In genomic region chr11:101974923-101975322, GRCm38 (mm10) we compare ENCODE assay signal across 11 mouse cellular contexts. TPM values are rescaled to one million over a fixed set of nuclear protein-coding genes. Genes with fewer than 3 reads are reported as not detected.
DNase-seq lines count a peak whose midpoint lies in the region; ATAC-seq and TF ChIP-seq lines count a peak whose summit lies in the region.
"Had no signal": no experiment of that assay in that cellular context is flagged by ENCODE, and none has a peak within 500 bp of the region (broad histone marks: within the 10 kb centered on the region; RNA-seq: fewer than 3 reads in every experiment).

No protein-coding gene starts in this region.

- peak; percentile 33 for DNase-seq in adrenal gland, postnatal 10 days
- no peak for DNase-seq in adrenal gland, postnatal 4 days (ENCODE audit: low spot score in 2 of 2)
- DNase-seq in lung, adult 2 months, result no peak
- no peak for DNase-seq in frontal cortex, postnatal 10 days (ENCODE audit: low spot score in 2 of 2)
- DNase-seq: liver, embryonic 13.5 days had no signal

- peak; percentile 63 for TF ChIP-seq CTCF in intestine, postnatal 0 days (IDR thresholded peaks at IDR 0.05; ENCODE audit: low read depth)
- TF ChIP-seq CTCF in E14TG2a.4 (conservative IDR thresholded peaks at IDR 0.05; ENCODE audit: low read length), result peak; percentile 67
- TF ChIP-seq CTCF in lung, adult 2 months (IDR thresholded peaks at IDR 0.05; ENCODE audit: insufficient read depth, low read length), result peak; percentile 62

- no peak for ATAC-seq in intestine, postnatal 0 days
- ATAC-seq in intestine, embryonic 15.5 days, result no peak
- ATAC-seq in erythroblast, adult 5-6 weeks (replicated peaks; ENCODE audit: low FRiP score, poor library complexity, severe bottlenecking), result no peak

- TF ChIP-seq POLR2A in lung, adult 2 months (IDR thresholded peaks at IDR 0.05; ENCODE audit: borderline replicate concordance, extremely low read depth, low read depth, low read length), result no peak

- peaks cover 49% of the 10 kb centered on the region for H3K36me3 ChIP-seq in intestine, postnatal 0 days (ENCODE audit: control insufficient read depth, insufficient read depth)
- H3K36me3 ChIP-seq in intestine, embryonic 15.5 days, result no peaks in the 10 kb centered on the region; the same call in 1 of the 2 replicates
- H3K36me3 ChIP-seq in E14TG2a.4 (ENCODE audit: insufficient read depth, low read length), result peaks cover 36% of the 10 kb centered on the region

- H3K27me3 ChIP-seq in intestine, postnatal 0 days (replicated peaks; ENCODE audit: control insufficient read depth, insufficient read depth, low read length), result no peaks in the 10 kb centered on the region
- H3K27me3 ChIP-seq in intestine, embryonic 15.5 days (replicated peaks), result no peaks in the 10 kb centered on the region
- H3K27me3 ChIP-seq in E14TG2a.4 (ENCODE audit: insufficient read depth, low read length), result no peaks in the 10 kb centered on the region
- H3K27me3 ChIP-seq: heart, embryonic 13.5 days; liver, embryonic 13.5 days had no signal

- no peak overlapping the region for H3K4me2 ChIP-seq in intestine, postnatal 0 days (replicated peaks; ENCODE audit: low read depth)
- H3K4me2 ChIP-seq in intestine, embryonic 15.5 days (replicated peaks), result no peak overlapping the region
- H3K4me2 ChIP-seq: heart, embryonic 13.5 days; liver, embryonic 13.5 days had no signal

- no peak overlapping the region for H3K9ac ChIP-seq in intestine, postnatal 0 days (ENCODE audit: low read depth, low read length)
- no peak overlapping the region for H3K9ac ChIP-seq in intestine, embryonic 15.5 days
- H3K9ac ChIP-seq: heart, embryonic 13.5 days; liver, embryonic 13.5 days had no signal

- no peaks in the 10 kb centered on the region for H3K9me3 ChIP-seq in intestine, postnatal 0 days (ENCODE audit: control insufficient read depth)
- H3K9me3 ChIP-seq in intestine, embryonic 15.5 days, result no peaks in the 10 kb centered on the region
- no peaks in the 10 kb centered on the region for H3K9me3 ChIP-seq in E14TG2a.4 (ENCODE audit: low read length)
- H3K9me3 ChIP-seq: heart, embryonic 13.5 days; liver, embryonic 13.5 days had no signal

- H3K4me3 ChIP-seq in intestine, postnatal 0 days (ENCODE audit: low read depth, low read length), result no peak overlapping the region
- H3K4me3 ChIP-seq in intestine, embryonic 15.5 days (replicated peaks), result no peak overlapping the region
- no peak overlapping the region for H3K4me3 ChIP-seq in E14TG2a.4 (replicated peaks; ENCODE audit: low read length)
- no peak overlapping the region for H3K4me3 ChIP-seq in lung, adult 2 months (replicated peaks; ENCODE audit: extremely low read depth, low read depth, low read length)
- H3K4me3 ChIP-seq: heart, embryonic 13.5 days; liver, embryonic 13.5 days had no signal

- H3K27ac ChIP-seq in intestine, postnatal 0 days (ENCODE audit: low read depth, low read length), result no peak overlapping the region
- no peak overlapping the region for H3K27ac ChIP-seq in intestine, embryonic 15.5 days
- H3K27ac ChIP-seq: heart, embryonic 13.5 days; liver, embryonic 13.5 days had no signal

- no peaks in the 10 kb centered on the region for H3K4me1 ChIP-seq in intestine, postnatal 0 days (replicated peaks; ENCODE audit: control insufficient read depth, insufficient read depth, low read length)
- H3K4me1 ChIP-seq in intestine, embryonic 15.5 days (replicated peaks), result no peaks in the 10 kb centered on the region
- H3K4me1 ChIP-seq in E14TG2a.4 (replicated peaks; ENCODE audit: low read depth, low read length), result peaks cover 40% of the 10 kb centered on the region
- H3K4me1 ChIP-seq in lung, adult 2 months (ENCODE audit: control insufficient read depth, insufficient read depth, low read length), result no peaks in the 10 kb centered on the region
- H3K4me1 ChIP-seq: liver, embryonic 13.5 days had no signal

- WGBS in intestine, postnatal 0 days, result 61% methylated on average over 9 of the region's 9 CpGs
- 57% methylated on average over 9 of the region's 9 CpGs for WGBS in intestine, embryonic 15.5 days
- WGBS in lung, adult 2 months, result 54% methylated on average over 9 of the region's 9 CpGs

RNA-seq across cellular contexts. Expression of gene Sost, which starts 8.1 kb away (rescaled TPM):
- total RNA-seq in adrenal gland, postnatal 10 days (2021), result 1 to 10 TPM in 1 of 2 experiments, not detected in 1; 3.0 TPM
- under 1 TPM; 0.20 to 0.25 TPM for total RNA-seq in adrenal gland, postnatal 4 days (2021)
- not detected in 2 replicates for polyA plus RNA-seq in intestine, postnatal 0 days (2015; fragmentation: Nextera tagmentation; extraction: Ambion mirVana)
- 0.13 TPM in 2 replicates for polyA plus RNA-seq in intestine, embryonic 15.5 days (2015; fragmentation: Nextera tagmentation; extraction: Ambion mirVana)
- polyA plus RNA-seq in lung, adult 2 months (2012; rRNA removed), result 2.0 and 2.2 TPM in 2 replicates
- total RNA-seq in erythroblast, adult 5-6 weeks (2015; ENCODE audit: low replicate concordance), result not detected in 2 replicates
- not detected in 2 replicates for total RNA-seq in erythroblast, adult 5-6 weeks (2017; ENCODE audit: low replicate concordance)
- total RNA-seq: adrenal gland, adult 18-20 months had no signal

RNA-seq across cellular contexts. Expression of gene Cfap97d1, which starts 9.2 kb away (rescaled TPM):
- not detected for total RNA-seq in adrenal gland, postnatal 10 days (2021)
- not detected for total RNA-seq in adrenal gland, postnatal 4 days (2021)
- not detected in 2 replicates for polyA plus RNA-seq in intestine, postnatal 0 days (2015; fragmentation: Nextera tagmentation; extraction: Ambion mirVana)
- not detected in 2 replicates for polyA plus RNA-seq in intestine, embryonic 15.5 days (2015; fragmentation: Nextera tagmentation; extraction: Ambion mirVana)
- polyA plus RNA-seq in lung, adult 2 months (2012; rRNA removed), result not detected in 2 replicates
- total RNA-seq in erythroblast, adult 5-6 weeks (2015; ENCODE audit: low replicate concordance), result not detected in 2 replicates
- total RNA-seq in erythroblast, adult 5-6 weeks (2017; ENCODE audit: low replicate concordance), result not detected in 2 replicates
- total RNA-seq: adrenal gland, adult 18-20 months had no signal
- polyA plus RNA-seq: heart, embryonic 13.5 days; liver, embryonic 13.5 days had no signal

RNA-seq across cellular contexts. Expression of gene Dusp3, which starts 11.9 kb away (rescaled TPM):
- 10 to 100 TPM; 93.3 to 96.3 TPM for total RNA-seq in adrenal gland, postnatal 10 days (2021)
- 10 to 100 TPM; 62.2 to 71.6 TPM for total RNA-seq in adrenal gland, postnatal 4 days (2021)
- 49.9 and 53.5 TPM in 2 replicates for polyA plus RNA-seq in intestine, postnatal 0 days (2015; fragmentation: Nextera tagmentation; extraction: Ambion mirVana)
- 25.6 and 26.5 TPM in 2 replicates for polyA plus RNA-seq in intestine, embryonic 15.5 days (2015; fragmentation: Nextera tagmentation; extraction: Ambion mirVana)
- 176 and 296 TPM in 2 replicates for polyA plus RNA-seq in lung, adult 2 months (2012; rRNA removed)
- total RNA-seq in erythroblast, adult 5-6 weeks (2015; ENCODE audit: low replicate concordance), result 1.9 and 5.0 TPM in 2 replicates
- total RNA-seq in erythroblast, adult 5-6 weeks (2017; ENCODE audit: low replicate concordance), result 1.5 and 3.1 TPM in 2 replicates

RNA-seq across cellular contexts. Expression of gene Mpp3, which starts 53.3 kb away (rescaled TPM):
- total RNA-seq in adrenal gland, postnatal 10 days (2021), result 10 to 100 TPM; 11.8 to 16.0 TPM
- 10 to 100 TPM; 19.2 to 24.4 TPM for total RNA-seq in adrenal gland, postnatal 4 days (2021)
- 8.1 and 8.6 TPM in 2 replicates for polyA plus RNA-seq in intestine, postnatal 0 days (2015; fragmentation: Nextera tagmentation; extraction: Ambion mirVana)
- polyA plus RNA-seq in intestine, embryonic 15.5 days (2015; fragmentation: Nextera tagmentation; extraction: Ambion mirVana), result 7.6 and 7.9 TPM in 2 replicates
- polyA plus RNA-seq in lung, adult 2 months (2012; rRNA removed), result 2.4 and 4.0 TPM in 2 replicates
- 0.84 TPM in 1 of 2 replicates, not detected in the other for total RNA-seq in erythroblast, adult 5-6 weeks (2015; ENCODE audit: low replicate concordance)
- 0.14 TPM in 1 of 2 replicates, not detected in the other for total RNA-seq in erythroblast, adult 5-6 weeks (2017; ENCODE audit: low replicate concordance)

Comparison
In these comparisons a context has a peak if more than half of its experiments do, and no peak if none do; other contexts are left out.
1. RNA of gene Dusp3, which starts 11.9 kb away (total RNA-seq): 93.3 to 96.3 TPM in adrenal gland, postnatal 10 days and 62.2 to 71.6 TPM in adrenal gland, postnatal 4 days; 1.5 to 5.0 TPM in erythroblast, adult 5-6 weeks; every median in the first group is over 10 times any median in the second.
2. Peak in every context shown above with its lines, with median percentiles within 50 percentile points of each other: CTCF ChIP-seq.